Comparison of ENCODE assay signal across 28 mouse cellular contexts in the genomic region with DNA sequence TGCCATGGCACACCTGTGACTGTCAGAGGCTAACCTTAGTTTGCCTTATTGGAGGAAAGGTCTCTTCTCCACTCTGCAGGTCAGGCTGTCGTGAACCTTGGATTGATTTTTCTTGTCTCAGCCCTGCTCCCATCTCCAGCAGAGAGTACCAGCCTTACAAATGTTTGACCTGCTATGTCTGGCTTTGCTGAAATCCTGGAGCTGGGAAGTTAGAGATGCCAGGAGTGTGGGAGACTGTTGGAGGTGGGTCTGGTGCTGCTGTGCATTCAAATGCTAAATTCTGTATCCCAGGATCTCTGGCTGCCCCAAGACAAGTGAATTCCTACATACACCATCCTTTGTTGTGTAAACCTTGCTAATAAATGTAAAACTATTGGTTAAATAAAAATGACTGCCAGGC. TPM values are rescaled to one million over a fixed set of nuclear protein-coding genes. Genes with fewer than 3 reads are reported as not detected.
DNase-seq lines count a peak whose midpoint lies in the region; ATAC-seq and TF ChIP-seq lines count a peak whose summit lies in the region.
"Had no signal": no experiment of that assay in that cellular context is flagged by ENCODE, and none has a peak within 500 bp of the region (broad histone marks: within the 10 kb centered on the region; RNA-seq: fewer than 3 reads in every experiment).

No protein-coding gene starts in this region.

- H3K36me3 ChIP-seq in midbrain, embryonic 11.5 days (ENCODE audit: control insufficient read depth, insufficient read depth, low read length) = no peaks in the 10 kb centered on the region
- no peaks in the 10 kb centered on the region for H3K36me3 ChIP-seq in midbrain, embryonic 13.5 days
- H3K36me3 ChIP-seq: G1E; hindbrain, embryonic 10.5 days; hindbrain, embryonic 13.5 days had no signal

- no peaks in the 10 kb centered on the region for H3K9me3 ChIP-seq in midbrain, embryonic 11.5 days (ENCODE audit: control insufficient read depth, low read length)
- no peaks in the 10 kb centered on the region for H3K9me3 ChIP-seq in midbrain, embryonic 13.5 days
- H3K9me3 ChIP-seq: G1E; hindbrain, embryonic 10.5 days; hindbrain, embryonic 13.5 days had no signal

- 77% methylated on average over 1 of the region's 1 CpGs for whole genome bisulfite sequencing in midbrain, embryonic 11.5 days
- 75% methylated on average over 1 of the region's 1 CpGs for WGBS in midbrain, embryonic 13.5 days
- WGBS in olfactory bulb, adult 2 months = 92% methylated on average over 1 of the region's 1 CpGs

- peak; percentile 18; the same call in 1 of the 2 replicates for ATAC-seq in frontal cortex, adult (ENCODE audit: low TSS enrichment)
- ATAC-seq in midbrain, embryonic 11.5 days (ENCODE audit: low FRiP score) = no peak
- no peak for ATAC-seq in midbrain, embryonic 13.5 days
- ATAC-seq in erythroid progenitor cell, adult 5-6 weeks (replicated peaks; ENCODE audit: low FRiP score, poor library complexity, severe bottlenecking) = no peak
- ATAC-seq: forebrain, embryonic 14.5 days; forebrain, postnatal 0 days; hindbrain, embryonic 16.5 days; intestine, embryonic 16.5 days; Patski had no signal

- no peak overlapping the region for H3K9ac ChIP-seq in midbrain, embryonic 11.5 days (ENCODE audit: low read length)
- no peak overlapping the region for H3K9ac ChIP-seq in midbrain, embryonic 13.5 days (replicated peaks)
- H3K9ac ChIP-seq: forebrain, postnatal 0 days; hindbrain, embryonic 13.5 days had no signal

- H3K4me3 ChIP-seq in midbrain, embryonic 11.5 days (ENCODE audit: low read depth, low read length) = no peak overlapping the region
- no peak overlapping the region for H3K4me3 ChIP-seq in midbrain, embryonic 13.5 days (replicated peaks)
- no peak overlapping the region for H3K4me3 ChIP-seq in olfactory bulb, adult 2 months (ENCODE audit: insufficient read depth, low read depth, low read length)
- H3K4me3 ChIP-seq: hindbrain, embryonic 10.5 days; hindbrain, embryonic 13.5 days had no signal

- no peak overlapping the region for H3K27ac ChIP-seq in midbrain, embryonic 11.5 days (ENCODE audit: low read depth, low read length)
- H3K27ac ChIP-seq in midbrain, embryonic 13.5 days = no peak overlapping the region
- H3K27ac ChIP-seq in olfactory bulb, adult 2 months (ENCODE audit: insufficient read depth, low read depth, low read length) = peak overlapping the region; percentile 84; the same call in 1 of the 2 replicates
- H3K27ac ChIP-seq: hindbrain, embryonic 10.5 days; hindbrain, embryonic 13.5 days had no signal

- no peak for TF ChIP-seq POLR2A in olfactory bulb, adult 2 months (IDR thresholded peaks at IDR 0.05; ENCODE audit: insufficient read depth, low read depth, low read length)

- no peak for DNase-seq in frontal cortex, postnatal 25 days (ENCODE audit: low spot score in 2 of 2)
- DNase-seq in midbrain, embryonic 11.5 days (ENCODE audit: low spot score, missing footprints) = peak; percentile 51
- peak; percentile 96 for DNase-seq in R1 (ENCODE audit: low read depth, low spot score)
- no peak for DNase-seq in thymus, postnatal 14 days
- DNase-seq: adrenal gland, postnatal 10 days; adrenal gland, postnatal 36 days; B cell, adult 2 months; cerebellum, adult 18-20 months; cerebellum, adult 9-11 months; cerebellum, postnatal 25 days; forebrain, postnatal 0 days; gastrocnemius, postnatal 10 days; gastrocnemius, postnatal 36 days; heart, postnatal 36 days; kidney, adult 18-20 months had no signal

- no peak overlapping the region for H3K4me2 ChIP-seq in midbrain, embryonic 11.5 days
- H3K4me2 ChIP-seq in midbrain, embryonic 13.5 days (replicated peaks) = no peak overlapping the region
- H3K4me2 ChIP-seq: heart, embryonic 11.5 days; hindbrain, embryonic 13.5 days had no signal

- no peak for TF ChIP-seq CTCF in olfactory bulb, adult 2 months (IDR thresholded peaks at IDR 0.05; ENCODE audit: insufficient read depth, low read depth, low read length)

- no peaks in the 10 kb centered on the region for H3K4me1 ChIP-seq in midbrain, embryonic 11.5 days (ENCODE audit: control insufficient read depth, insufficient read depth, low read length)
- H3K4me1 ChIP-seq in midbrain, embryonic 13.5 days (replicated peaks) = no peaks in the 10 kb centered on the region
- peaks cover 22% of the 10 kb centered on the region for H3K4me1 ChIP-seq in olfactory bulb, adult 2 months (ENCODE audit: control insufficient read depth, insufficient read depth, low read length)
- H3K4me1 ChIP-seq: hindbrain, embryonic 10.5 days; hindbrain, embryonic 13.5 days had no signal

- no peaks in the 10 kb centered on the region for H3K27me3 ChIP-seq in midbrain, embryonic 11.5 days (ENCODE audit: control insufficient read depth, insufficient read depth, low read length)
- no peaks in the 10 kb centered on the region for H3K27me3 ChIP-seq in midbrain, embryonic 13.5 days
- H3K27me3 ChIP-seq: CH12.LX; hindbrain, embryonic 13.5 days; Patski had no signal

RNA-seq across cellular contexts. Expression of gene Rapgef4, which starts 37.7 kb away (rescaled TPM):
- 2.0 TPM in 2 replicates for polyA plus RNA-seq in midbrain, embryonic 11.5 days (2014; fragmentation: Nextera tagmentation; extraction: Ambion mirVana)
- polyA plus RNA-seq in midbrain, embryonic 13.5 days (2015; fragmentation: Nextera tagmentation; extraction: Ambion mirVana) = 11.3 and 12.5 TPM in 2 replicates
- polyA plus RNA-seq in olfactory bulb, adult 2 months (2012; ENCODE audit: insufficient read depth, insufficient read length, low replicate concordance, missing spikeins) = not detected in 2 replicates
- total RNA-seq in erythroid progenitor cell, adult 5-6 weeks (2015; ENCODE audit: low replicate concordance) = 0.42 TPM in 1 of 2 replicates, not detected in the other
- not detected in 2 replicates for total RNA-seq in erythroid progenitor cell, adult 5-6 weeks (2017; ENCODE audit: low replicate concordance)
- polyA plus RNA-seq: G1E had no signal

Comparison
In these comparisons a context has a peak if more than half of its experiments do, and no peak if none do; other contexts are left out.
1. DNase-seq: peak in midbrain, embryonic 11.5 days (single experiment) and R1 (single experiment); none in frontal cortex, postnatal 25 days (0 of 2) and thymus, postnatal 14 days (single experiment).
2. RNA of gene Rapgef4, which starts 37.7 kb away (polyA plus RNA-seq): not detected in olfactory bulb, adult 2 months; 11.3 to 12.5 TPM in midbrain, embryonic 13.5 days and 2.0 TPM in midbrain, embryonic 11.5 days; every median in the first group is over 10 times any median in the second.